Mouse (Mus musculus): Measurements from ENCODE around the gene H2-T24.

The H2-T24 gene

DNA sequence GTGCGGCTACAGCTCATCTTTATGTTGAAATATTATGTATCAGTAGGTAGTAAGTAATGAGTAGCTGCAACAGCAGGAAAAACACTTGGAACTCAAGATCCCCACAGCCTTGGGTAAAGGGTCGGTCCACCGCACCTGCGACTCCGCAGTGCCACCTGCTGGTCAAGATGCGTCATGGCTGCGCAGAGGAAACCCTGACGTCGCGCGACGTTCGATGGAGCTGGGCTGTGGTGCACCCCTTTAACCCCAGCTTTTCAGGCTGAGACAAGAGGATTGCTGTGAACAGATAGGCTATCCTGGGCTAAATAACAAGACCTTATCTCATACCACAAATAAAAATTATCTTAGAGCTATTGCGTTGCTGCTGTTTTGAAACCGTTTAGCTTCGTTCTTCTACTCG, 26.7 kb downstream of the H2-T24 start:
- DNase-seq (ENCODE audit: low read depth in 2 of 2, low spot score in 2 of 2), result peak; percentile 81 to 84

DNA sequence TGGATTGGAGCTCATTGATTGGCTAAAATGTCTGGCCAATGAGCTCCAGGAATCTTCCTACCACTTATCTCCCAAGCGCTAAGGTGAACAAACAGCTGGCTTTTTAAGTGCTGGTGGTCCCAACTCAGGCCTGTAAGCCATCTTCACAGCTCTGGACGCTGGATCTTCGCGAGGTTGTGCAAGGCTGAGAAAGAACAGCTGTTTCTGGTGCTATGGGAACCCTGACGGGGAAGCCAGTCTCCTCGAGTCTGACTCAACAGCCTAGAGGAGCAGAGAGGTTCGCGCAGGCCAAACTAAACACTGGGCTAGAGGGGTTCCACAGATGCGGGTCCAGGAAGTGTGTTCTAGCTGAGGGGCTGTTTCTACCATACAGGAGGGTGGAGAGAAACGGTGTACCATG, 28.6 kb downstream of the H2-T24 start:
- no peak for DNase-seq (ENCODE audit: low read depth in 2 of 2, low spot score in 2 of 2)

GRCm38 (mm10) chr17:35981776-35982175, 38.6 kb downstream of the H2-T24 start:
- no peak for DNase-seq (ENCODE audit: low read depth in 2 of 2, low spot score in 2 of 2)

- DNase-seq (ENCODE audit: low read depth in 2 of 2, low spot score in 2 of 2), result peak in 1 of 2 experiments; percentile 43
Observed at GRCm38 (mm10) chr17:35980363-35980754, 40.0 kb downstream of the H2-T24 start.

- DNase-seq (ENCODE audit: low read depth in 2 of 2, low spot score in 2 of 2), result peak; percentile 76 to 79
Observed at GRCm38 (mm10) chr17:35979401-35980362, 40.7 kb downstream of the H2-T24 start, which contains the start of the genes Gnl1 and Prr3. Gene Gnl1, plus strand, starts transcription at chr17:35979851. Gene Prr3, minus strand, starts transcription at chr17:35980236.

- DNase-seq (ENCODE audit: low read depth in 2 of 2, low spot score in 2 of 2), result no peak
Observed at GRCm38 (mm10) chr17:35978811-35979400, 41.5 kb downstream of the H2-T24 start.

- DNase-seq (ENCODE audit: low read depth in 2 of 2, low spot score in 2 of 2), result no peak
Observed at GRCm38 (mm10) chr17:35972131-35972530, 48.2 kb downstream of the H2-T24 start.

GRCm38 (mm10) chr17:35969418-35970389, 50.7 kb downstream of the H2-T24 start, which contains the start of gene Abcf1:
Gene Abcf1, minus strand, starts transcription at chr17:35969761.
- DNase-seq (ENCODE audit: low read depth in 2 of 2, low spot score in 2 of 2), result peak; percentile 99 to 100

DNA sequence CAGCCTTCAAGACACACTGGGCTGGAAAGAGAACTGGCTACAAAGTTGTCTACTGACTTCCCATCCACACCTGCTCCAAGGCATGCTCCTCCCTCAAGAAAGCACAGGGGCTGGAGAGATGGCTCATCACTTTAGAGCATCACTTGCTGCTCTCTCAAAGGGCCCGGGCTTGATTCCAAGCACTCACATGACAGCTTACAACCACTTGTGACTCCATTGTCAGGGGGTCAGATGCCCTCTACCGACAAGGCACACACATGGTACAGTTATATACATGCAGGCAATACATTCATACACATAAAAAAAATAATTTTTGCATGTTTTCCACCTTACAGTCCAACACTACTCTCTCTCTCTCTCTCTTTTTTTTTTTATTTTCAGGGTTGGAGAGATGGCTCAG, 52.7 kb downstream of the H2-T24 start:
- DNase-seq (ENCODE audit: low read depth in 2 of 2, low spot score in 2 of 2), result no peak

DNA sequence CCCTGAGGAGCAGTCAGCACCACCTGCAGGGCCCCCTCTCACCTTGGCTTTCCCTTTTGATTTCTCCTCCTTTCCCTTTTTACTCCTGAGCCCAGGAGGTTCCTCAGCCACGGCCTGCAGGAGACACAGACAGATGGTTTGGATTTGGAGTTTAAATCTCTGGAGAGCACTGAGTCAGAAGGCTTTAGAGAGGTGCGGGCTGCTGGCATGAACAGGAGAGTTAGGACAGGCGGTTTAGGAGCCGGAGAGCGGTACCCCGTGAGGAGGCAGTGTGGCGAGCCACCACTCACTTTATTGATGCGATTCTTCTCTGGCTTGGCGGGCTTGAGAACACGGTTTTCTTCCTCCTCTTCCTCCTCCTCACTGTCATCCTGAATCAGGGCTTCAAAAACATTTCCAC, 57.1 kb downstream of the H2-T24 start:
- DNase-seq (ENCODE audit: low read depth in 2 of 2, low spot score in 2 of 2), result no peak

DNA sequence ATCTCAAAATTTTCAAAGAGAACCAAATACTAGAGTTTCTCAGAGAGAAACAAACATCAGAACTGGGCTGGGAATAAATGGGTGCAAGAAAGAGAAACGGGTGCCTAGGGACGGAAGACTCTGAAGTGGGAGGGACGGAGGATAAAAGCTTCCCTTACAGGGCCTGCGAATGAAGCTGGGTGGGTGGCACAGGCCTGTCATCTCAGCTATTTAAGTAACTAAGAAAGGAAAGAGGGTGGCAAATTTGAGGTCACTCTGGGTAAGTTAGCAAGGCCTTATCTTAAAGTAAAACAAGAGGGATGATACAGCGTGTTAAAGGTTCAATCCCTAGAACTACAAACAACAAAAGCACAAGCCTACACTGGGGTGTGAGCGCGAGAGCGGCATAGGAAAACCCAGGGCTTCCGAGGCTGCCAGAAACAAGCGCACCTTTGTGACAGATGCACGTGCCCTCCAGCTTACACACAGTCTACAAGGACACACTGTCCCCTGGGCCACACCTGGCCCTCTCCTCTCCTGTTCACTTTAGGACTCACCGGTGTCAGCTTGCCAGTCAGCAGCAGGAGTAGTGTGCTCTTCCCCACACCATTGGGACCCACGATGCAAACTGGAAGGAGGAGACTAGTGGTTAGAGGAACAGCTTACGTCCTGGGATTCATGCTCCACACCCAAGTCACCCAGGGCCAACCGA, 61.7 kb downstream of the H2-T24 start:
- no peak for DNase-seq (ENCODE audit: low read depth in 2 of 2, low spot score in 2 of 2)
